Mouse (Mus musculus) large intestine, adult 2 months (tissue): ENCODE results near the gene H2-M10.3. TPM values are rescaled to one million over a fixed set of nuclear protein-coding genes. Genes with fewer than 3 reads are reported as not detected.
"Not testable (repeated sequence)": the region's sequence is repeated elsewhere in the genome, so short reads cannot be mapped to it uniquely, and the experiment has no call there.

Source experiments
- DNase-seq: peaks from one replicate; pipeline ENCODE4 v3.0.0-alpha.2; 2012; ENCODE audit warnings: low read depth, low spot score
- WGBS: fragments of 180-500 bp; shearing (Covaris S2); methylation state at CpG from one replicate; pipeline ENCODE4 v1.1.7; 2018; 5-methylcytosine and 5-hydroxymethylcytosine counted together
- polyA plus RNA-seq: library from polyadenylated mRNA; depleted of rRNA; stranded (reverse); fragments of >200 nt; gene quantifications from 2 replicates; pipeline ENCODE4 v1.2.3, GENCODE M21; 2012; rRNA removed

H2-M10.3 gene
- polyA plus RNA-seq = not detected in 2 replicates

DNA sequence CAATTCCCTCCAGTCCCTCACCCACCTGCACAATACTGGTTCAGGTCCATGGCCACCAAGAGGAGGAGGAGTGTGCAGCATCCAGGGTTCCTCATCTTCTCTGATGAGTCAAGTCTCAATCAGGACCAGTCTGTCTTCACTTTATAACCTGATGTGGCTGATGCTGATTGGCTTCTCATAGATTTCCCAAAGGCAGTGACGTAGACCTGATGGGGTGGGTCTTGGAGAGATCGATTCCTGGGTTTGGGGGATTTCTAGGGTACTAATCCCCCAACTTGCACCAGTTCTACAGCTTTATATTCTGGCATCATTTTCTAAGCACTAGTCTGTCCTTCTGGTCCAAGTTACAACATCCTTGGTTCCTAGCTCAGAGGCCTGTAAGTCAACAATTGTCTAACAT is at the start of gene H2-M10.3:
H2-M10.3 (minus strand) TSS at position 101 of the 400 bp plus-strand sequence.
- DNase-seq = not testable (repeated sequence)
- WGBS = 91% methylated on average over 2 of the region's 2 CpGs

DNA sequence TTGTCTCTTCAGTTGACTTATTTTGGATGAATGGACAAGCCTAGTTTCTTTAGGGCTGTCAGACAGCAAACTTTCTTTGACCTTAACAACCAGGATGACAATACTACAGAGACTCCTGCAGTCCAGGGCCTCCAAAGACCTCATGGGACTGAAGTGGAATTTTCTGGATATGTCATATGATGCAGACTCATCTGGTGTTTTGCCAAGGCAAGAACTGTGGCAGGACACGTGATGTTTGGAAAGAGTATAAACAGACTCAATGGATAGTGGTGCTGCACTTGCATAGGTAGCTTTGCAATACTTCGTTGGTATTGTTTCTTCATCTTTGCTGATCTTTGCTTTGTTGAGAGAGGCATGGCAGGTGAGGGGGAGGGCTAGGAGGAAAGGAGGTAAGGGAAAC is 49.2 kb upstream of the H2-M10.3 start:
- DNase-seq = no peak
- 31% methylated on average over 2 of the region's 2 CpGs for WGBS

DNA sequence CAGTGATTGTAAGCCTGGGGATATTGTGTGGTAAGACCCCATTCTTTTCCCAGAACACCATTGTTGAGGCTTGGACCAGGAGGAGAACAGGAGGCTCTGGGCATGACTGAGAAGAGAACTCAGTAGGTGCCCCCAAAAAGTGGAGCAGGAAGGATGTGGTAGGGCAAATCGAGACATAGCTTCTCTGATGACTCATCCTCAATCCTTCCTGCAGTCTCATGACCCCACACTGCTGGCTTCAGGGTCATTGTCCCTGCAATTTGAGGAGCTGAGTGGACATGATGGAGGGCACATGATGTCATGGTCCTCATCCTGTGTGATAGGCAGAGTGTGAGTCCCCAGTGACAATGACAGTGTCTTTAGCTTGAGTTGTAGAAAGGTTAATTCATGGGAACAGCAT is 47.2 kb upstream of the H2-M10.3 start:
- no peak for DNase-seq
- 25% methylated on average over 1 of the region's 1 CpGs for WGBS

DNA sequence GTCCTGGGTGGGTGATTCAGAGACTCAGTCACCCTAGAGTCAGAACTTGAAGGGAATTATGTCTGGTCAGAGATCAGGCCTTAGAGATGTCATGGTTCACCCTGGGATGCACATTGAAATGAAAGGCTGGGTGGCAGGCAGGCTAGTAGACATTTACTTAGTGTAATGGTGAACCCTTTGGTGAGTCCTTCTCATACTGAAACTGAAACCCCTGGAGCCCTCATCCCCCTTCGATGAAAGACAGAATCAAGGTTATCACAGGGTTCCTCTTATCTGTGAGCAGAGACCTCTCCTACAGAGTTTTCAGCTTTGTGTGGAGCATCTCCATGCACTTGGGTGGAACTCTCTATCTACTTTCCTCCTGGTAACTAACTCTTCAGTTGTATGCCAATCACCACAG is 46.1 kb upstream of the H2-M10.3 start:
- 70% methylated on average over 1 of the region's 1 CpGs for WGBS
- DNase-seq = no peak

DNA sequence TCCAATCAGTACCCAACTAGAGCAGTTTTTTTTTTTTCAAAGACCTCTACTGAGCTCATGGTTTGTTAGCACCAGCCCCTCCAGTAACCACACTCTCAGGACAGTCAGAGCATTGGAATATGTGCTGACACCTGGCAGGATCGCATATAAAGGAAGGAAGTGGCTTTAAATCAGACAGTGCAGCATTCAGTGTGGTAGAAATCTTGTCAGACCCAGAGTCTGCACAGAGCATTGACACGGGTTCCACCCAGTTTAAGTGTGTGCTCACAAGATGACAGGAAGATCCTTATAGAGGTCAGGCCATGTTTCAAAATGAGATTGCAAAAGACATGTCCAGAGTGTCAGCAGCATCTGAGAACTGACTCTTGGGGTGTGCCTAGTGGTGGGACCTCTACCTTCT is 21.7 kb upstream of the H2-M10.3 start:
- 57% methylated on average over 2 of the region's 2 CpGs for WGBS

DNA sequence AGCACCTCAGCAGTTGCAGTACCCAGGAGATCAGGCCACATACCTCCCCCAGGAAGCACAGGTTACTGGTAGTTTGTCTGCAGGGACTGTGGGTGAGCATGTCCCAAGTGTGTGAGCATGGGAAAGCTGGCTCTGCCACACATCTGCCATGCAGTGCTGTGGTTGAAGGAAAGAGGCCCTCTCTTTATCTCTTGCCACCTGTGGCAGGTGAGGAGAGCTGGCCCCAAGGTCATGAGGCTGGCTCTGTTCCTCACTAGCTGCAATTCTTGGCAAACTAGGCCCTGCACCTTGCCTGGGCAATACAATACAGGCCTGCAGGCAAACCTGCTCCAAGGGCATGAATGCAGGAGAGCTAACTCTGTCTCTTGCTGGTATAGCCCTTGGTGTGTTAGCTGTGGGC is 5.8 kb downstream of the H2-M10.3 start:
- DNase-seq = not testable (repeated sequence)

More for the DNA sequence above, 21.7 kb upstream of the H2-M10.3 start:
- no peak for DNase-seq

DNA sequence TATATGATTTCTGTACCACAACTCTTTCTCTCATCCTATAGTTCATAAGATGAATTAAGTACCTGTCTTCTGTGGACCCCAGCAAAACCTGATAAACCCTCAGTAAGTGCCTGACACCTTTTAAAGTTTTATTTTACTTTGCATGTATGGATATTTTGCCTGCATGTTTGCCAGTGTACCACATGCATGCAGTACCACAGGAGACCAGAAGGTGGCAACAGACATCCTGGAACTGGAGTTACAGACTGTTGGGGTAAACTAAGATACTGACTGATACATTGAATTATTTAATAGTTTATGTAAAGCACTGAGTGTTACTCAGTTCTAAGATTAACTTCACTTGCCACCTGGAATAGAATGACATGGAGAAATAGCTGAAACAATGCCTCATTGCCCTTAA is 10.7 kb downstream of the H2-M10.3 start:
- not testable (repeated sequence) for DNase-seq

DNA sequence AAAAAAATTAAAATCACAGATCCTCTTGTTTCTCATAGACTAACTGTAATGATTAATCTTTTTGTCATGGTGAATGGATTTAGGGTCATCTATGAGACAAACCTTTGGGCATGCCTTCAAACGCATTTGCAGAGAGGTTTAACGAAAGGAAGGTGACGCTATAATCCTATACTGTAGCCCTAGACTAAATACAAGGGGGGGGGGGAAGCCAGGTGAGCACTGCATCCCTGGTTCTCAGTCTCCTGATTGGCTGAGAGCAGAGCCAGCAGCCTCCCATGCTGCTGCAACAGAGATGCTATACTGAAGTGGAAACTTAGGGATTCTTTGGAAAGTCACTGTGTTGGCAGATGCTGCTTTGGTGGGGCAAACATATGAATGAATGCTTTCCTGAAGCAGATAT is 12.5 kb downstream of the H2-M10.3 start:
- DNase-seq = no peak
- WGBS = 43% methylated on average over 3 of the region's 3 CpGs

DNA sequence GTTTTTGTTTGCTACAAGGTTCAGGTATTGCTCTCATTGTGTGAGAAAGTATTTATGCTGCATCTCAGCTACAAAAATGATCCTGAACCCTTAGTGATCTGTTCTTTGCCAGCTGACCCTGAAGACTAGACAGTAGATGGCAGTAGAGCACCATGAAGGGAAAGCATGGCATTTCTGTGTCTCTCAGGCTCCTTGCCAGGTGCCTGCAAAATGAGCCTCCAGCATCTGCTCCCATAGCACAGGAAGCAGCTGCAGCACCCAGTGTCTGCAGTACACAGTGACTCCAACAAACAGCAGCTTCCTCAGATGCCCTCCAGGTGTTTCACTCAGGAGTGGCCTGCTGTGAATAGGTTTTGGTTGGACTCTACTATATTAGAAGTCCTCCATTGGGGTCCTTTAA is 12.9 kb downstream of the H2-M10.3 start:
- peak; percentile 6 for DNase-seq

DNA sequence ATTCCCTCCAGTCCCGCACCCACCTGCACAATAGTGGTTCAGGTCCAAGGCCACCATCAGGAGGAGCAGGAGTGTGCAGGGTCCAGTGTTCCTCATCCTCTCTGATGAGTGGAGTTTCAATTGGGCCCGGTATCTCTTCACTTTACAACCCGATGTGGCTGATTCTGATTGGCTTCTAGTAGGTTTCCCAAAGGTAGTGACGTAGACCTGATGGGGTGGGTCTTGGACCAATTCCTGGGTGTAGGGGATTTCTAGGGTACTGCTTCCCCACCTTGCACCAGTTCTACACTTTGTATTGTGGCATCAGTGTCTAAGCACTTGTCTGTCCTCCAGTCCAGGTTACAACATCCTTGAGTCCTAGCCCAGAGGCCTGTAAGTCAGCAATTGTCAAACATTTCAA is 42.2 kb downstream of the H2-M10.3 start, which contains the start of gene H2-M10.1:
H2-M10.1 (minus strand) TSS at position 101 of the 400 bp plus-strand sequence.
- no peak for DNase-seq

DNA sequence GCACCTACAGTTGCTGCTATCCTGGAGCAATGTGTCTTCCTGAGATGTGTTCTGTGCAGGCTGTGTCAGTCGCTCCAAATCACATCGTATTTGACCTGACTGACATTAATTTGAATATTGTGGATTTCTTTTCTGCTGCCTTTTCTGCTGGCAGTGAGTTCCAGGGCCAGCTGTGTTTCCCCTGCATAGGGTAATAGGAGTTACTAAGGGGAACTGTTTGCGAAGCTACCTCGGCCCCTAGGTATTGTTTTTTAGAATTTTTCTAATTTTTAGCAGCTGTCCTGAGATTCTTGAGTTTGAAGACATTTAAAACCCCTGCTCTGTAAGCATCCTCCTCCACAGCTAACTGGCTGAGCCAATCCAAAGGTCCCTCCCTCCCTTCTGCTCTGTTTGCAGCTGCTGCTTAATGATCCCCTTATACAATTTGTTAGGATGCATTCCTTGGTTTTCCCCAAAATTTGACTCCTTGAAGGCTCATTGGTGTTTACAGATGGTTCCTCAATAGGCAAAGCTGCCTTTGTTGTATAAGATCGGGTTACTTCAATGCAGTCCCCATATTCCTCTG is 52.4 kb downstream of the H2-M10.3 start:
- WGBS = 35% methylated on average over 5 of the region's 5 CpGs
- DNase-seq = no peak

More for the DNA sequence above, 42.2 kb downstream of the H2-M10.3 start, which contains the start of gene H2-M10.1:
- 88% methylated on average over 4 of the region's 4 CpGs for WGBS

DNA sequence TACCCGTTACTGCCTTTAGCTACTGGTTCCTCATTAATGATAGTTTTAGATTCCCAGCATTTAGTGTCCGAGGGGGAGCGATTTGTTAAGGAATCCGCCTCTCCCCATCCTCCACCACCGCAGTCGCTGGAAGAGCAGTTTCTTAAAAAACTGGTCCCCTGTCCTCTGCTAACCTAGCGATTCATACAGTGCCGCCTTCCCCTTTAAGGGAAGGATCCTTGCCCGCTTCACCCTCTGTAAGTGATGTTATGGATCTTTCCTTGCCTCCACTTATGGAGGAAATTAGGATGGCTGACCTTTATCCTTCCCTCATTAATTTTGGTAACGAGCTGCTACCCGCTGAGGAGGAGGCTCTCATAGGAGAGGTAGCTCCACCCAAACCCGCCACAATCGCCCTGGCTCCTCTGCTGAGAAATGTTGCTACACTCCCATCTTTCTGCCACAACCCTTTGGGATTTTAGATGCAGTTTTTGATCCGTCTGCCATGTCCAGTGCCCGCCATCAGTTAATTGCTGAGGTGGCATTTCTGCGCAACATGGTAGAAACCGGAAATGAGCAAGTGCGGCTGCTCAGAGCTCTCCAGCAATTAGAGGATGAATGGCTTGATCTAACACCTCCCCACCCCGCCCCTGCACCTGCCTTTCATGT is 53.1 kb downstream of the H2-M10.3 start:
- DNase-seq = peak; percentile 29
- 1% methylated on average over 19 of the region's 19 CpGs for WGBS

Other genes starting within 250 kb of the H2-M10.3 start
- 0.15 and 0.33 TPM in 2 replicates for gene Gm19684, start 246.7 kb downstream of the H2-M10.3 start, polyA plus RNA-seq
- gene Gm7030, start 239.0 kb downstream of the H2-M10.3 start, polyA plus RNA-seq = 7.1 and 18.3 TPM in 2 replicates
- 58.6 and 119 TPM in 2 replicates for gene Gm8909, start 199.9 kb downstream of the H2-M10.3 start, polyA plus RNA-seq
- gene H2-T3, start 178.1 kb downstream of the H2-M10.3 start, polyA plus RNA-seq = 73.6 and 140 TPM in 2 replicates
- 105 and 123 TPM in 2 replicates for gene Rpp21, start 110.3 kb downstream of the H2-M10.3 start, polyA plus RNA-seq
- 7.9 and 12.3 TPM in 2 replicates for gene Trim39, start 96.2 kb downstream of the H2-M10.3 start, polyA plus RNA-seq
- not detected in 2 replicates for gene H2-M10.2, start 81.9 kb downstream of the H2-M10.3 start, polyA plus RNA-seq
- gene H2-M10.1, start 42.3 kb downstream of the H2-M10.3 start, polyA plus RNA-seq = not detected in 2 replicates
- gene H2-M10.4, start 93.9 kb upstream of the H2-M10.3 start, polyA plus RNA-seq = not detected in 2 replicates
- gene H2-M11, start 178.7 kb upstream of the H2-M10.3 start, polyA plus RNA-seq = not detected in 2 replicates